Mouse (Mus musculus): ENCODE results near the gene Pla2g4a.

Pla2g4a gene

GRCm38 (mm10) chr1:149960734-149961424 is at the start of gene Pla2g4a:
Gene Pla2g4a (minus strand): TSS chr1:149961290.
- DNase-seq, result no peak

DNA sequence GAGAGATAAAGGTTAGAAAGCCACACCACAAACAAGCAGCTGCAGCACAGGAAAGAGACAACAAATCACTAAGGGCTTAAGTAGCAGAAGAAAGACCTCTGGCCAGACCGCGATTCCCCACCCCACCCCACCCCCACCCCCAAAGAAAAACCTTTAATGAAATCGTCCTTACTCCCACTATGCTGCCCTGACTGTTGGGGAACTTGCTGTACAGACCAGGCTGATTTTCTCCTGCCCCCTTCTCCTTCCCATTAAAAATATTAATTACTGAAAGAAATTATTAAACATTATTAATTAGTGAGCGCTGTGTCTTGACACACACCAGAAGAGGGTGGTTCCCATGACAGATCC is 49.5 kb upstream of the Pla2g4a start:
- DNase-seq, result no peak

DNA sequence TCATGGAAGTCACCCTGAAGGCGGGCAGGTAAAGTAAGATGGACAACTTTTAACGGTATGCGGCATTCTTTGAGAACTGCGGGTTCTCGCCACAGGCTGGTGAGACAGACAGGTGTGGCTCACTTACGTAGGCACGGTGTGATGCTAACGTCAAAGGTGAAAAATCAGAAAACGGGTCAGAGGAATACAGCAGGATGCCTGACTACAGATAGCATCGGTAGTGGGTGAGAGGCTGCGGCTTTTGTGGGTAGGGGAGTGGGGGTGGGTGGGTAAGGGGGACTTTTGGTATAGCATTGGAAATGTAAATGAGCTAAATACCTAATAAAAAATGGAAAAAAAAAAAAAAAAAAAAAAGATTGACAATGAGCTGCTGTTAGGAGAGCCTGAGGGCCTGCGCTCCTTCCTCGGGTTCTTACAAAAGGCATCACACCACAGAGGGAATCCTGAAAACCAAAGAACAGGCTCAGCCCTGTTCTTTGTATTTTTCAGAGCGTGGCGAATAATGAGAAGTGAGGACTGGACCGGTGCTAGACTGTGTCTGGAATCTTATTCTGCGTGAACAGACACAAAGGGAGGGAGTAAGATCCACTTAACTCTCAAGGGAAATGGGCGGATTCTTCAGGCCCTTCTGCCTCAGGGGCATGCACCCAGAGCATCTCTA is 49.0 kb upstream of the Pla2g4a start:
- no peak for DNase-seq

DNA sequence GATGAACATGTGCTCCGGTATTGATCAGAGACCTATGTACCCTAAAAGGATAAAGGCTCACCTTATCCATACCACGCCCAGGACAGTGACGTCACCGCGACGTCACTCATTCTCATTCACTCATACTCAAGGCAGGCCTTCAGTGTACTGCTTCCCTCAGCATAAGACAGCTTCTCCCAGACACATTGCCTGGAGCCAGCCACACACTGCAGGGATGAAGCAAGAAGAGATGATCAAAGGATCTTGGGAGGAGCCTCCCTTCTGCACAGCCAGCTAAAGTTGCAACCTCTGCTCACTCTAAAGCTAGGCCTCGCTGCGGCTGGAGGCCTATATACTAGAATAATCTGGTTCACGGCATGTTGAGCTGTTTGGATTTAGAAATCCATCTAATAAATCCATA is 48.0 kb upstream of the Pla2g4a start:
- DNase-seq, result no peak

DNA sequence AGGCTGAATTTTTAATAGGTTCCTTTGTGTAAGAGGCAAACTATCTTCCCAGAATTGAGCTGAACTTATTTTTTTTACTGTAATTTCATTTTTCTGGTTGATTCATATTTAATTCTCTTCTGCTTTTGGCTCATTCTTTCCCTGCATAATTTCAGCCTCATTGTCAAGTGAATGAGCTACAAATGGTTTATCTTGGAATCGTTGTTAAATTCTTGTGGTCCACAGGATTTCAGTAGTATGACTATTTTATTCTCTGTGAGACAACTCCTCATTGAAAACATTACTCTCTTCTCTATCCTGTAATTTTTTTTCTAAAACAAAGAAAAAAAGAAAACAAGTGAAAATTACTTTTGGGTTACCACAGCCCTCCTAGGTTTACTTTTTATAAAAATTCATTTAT is 14.5 kb upstream of the Pla2g4a start:
- DNase-seq, result no peak

GRCm38 (mm10) chr1:149965826-149966225 is 4.7 kb upstream of the Pla2g4a start:
- DNase-seq, result no peak

DNA sequence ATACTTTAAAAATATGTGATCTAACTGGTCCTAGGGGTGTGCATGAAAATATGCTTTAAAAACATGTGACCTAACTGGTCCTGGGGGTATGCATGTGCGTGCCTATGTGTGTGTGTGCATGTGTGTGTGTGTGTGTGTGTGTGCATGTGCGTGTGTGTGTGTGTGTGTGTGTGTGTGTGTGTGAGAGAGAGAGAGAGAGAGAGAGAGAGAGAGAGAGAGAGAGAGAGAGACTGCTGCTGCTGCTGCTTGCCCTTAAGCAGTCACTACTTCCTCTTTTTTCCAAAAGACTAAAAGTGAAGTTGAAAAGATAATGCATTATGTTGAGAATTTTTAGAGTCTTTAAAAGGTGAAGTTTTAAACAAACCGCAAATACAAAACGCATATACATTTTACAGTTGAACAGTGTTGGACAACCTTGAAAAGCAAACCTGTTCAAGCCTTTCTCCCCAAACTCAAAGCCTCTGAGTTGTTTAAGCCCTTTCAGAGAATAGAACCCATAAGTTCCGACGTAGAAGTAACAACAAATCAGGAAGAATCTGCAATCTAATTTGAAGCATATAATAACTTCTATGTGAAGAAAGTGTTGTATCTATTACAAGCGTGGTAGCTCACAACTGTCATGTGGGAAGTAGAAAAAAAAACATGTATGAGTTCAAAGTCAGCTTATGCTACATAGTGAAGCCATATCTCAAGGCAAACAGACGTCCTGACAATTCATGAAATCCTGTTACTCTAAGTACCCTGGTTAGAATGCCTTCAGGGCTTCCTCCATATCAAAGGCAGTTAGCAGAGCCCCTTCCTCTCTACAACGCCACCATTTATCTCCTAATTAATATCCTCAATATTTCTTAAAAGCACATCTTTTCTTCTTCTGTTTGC is 574 bp upstream of the Pla2g4a start:
- DNase-seq, result no peak

DNA sequence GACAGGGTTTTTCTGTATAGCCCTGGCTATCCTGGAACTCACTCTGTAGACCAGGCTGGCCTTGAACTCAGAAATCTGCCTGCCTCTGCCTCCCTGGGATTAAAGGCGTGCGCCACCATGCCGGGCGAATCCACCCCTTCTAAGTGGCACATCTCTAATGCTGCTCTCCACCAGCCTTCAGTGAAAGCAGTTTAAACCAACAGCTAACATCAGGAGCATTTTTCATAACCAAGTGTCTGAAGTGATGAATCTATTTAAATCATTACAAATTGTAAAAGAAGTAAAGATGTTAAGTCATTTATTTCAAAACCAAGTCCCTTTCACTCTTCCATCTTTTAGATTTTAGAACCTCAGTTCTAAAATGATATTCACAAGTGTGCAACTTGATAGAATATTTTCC is 839 bp downstream of the Pla2g4a start:
- DNase-seq, result no peak

- DNase-seq, result no peak
Measured at GRCm38 (mm10) chr1:149959069-149959468, 2.0 kb downstream of the Pla2g4a start.

- no peak for DNase-seq
Measured at GRCm38 (mm10) chr1:149955482-149955881, 5.6 kb downstream of the Pla2g4a start.

DNA sequence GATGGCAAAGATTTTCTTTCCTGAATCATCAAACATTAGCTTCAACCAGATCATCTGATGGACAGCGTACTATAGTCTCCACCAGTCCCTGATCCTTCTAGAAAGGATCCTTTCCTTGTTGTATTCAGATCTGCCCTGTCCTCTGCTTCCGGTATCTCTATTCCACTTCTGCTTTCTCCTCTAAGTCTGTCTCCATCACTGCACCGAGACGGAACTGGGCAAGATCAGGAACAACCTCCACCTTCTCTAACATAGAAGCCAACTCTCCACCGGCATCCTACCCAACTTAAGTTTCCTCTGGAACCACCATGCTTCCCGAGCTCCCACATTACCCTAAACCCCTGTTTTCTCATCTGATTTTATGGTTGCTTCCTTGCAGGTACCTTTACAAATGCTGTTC is 7.1 kb downstream of the Pla2g4a start:
- DNase-seq, result no peak

DNA sequence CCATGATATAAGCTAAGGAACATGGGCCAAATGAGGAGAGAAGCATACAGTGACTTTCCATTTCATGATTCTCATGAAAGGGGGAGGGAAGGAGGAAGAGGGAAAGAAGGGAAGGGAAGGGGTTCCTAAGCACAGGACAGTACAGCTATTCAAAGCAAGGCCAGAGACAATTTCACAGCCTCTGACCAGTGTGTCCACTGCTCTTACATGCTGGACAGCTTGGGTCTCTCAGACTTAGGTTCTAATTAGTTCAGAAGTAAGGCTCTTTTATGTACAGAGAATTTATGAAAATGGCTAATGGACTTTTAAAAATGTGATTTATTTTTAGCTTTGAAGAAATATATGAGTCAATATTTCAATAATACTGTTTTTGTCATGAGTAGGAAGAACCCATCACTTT is 9.0 kb downstream of the Pla2g4a start:
- DNase-seq, result no peak

- no peak for DNase-seq
Measured at GRCm38 (mm10) chr1:149950656-149951055, 10.4 kb downstream of the Pla2g4a start.

- DNase-seq, result no peak
Measured at GRCm38 (mm10) chr1:149950254-149950653, 10.8 kb downstream of the Pla2g4a start.

DNA sequence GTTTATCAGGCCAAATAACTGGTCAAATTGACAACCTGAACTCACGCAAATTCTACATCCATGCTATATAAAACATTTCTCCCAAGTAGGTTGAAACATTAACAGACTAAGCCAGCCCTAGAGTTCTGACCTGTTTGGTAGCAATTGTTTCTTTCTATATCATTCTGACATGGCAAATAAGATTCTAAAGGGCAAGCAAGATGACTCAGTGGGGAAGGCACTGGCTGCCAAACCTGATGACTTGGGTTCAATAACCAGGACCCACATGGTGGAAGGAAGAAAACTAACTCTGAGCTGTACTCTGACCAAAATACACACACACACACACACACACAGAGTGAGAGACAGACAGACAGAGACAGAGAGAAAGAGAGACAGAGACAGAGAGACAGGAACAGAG is 11.8 kb downstream of the Pla2g4a start:
- no peak for DNase-seq

DNA sequence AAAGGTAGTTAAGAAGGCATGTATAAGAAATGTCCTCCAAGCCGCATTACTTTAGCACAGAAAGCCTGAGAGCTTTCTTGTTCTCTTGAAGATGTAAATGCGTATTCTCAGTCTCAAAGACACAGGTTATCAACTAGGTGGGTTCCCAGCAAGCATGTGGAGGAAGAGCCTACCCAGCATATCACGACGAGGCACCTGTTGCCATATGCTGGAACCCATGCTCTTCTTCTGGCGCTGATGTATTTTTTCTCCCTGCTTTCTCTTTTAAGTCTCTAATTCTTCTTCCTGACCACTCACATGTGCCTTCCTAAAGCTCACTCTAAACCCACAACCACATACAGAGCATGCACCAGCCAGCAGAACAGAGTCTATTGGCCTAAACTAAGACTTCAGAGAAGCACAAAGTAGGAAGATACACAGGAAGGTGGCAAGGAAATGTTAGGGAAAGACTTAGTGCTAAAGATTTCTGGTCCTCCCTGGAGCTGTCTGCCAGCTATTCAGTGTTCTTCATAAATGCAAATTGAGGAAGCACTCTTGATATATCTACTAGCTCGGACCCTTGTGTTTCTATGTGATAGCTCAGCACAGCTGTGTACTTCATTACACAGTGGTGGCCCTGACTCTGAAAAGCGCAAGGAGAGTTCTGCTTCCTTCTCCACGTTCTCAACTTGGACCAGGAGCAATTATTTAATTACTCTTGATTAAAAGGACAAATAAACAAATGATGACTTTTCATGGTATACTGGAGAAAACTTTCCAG is 12.8 kb downstream of the Pla2g4a start:
- DNase-seq, result no peak

DNA sequence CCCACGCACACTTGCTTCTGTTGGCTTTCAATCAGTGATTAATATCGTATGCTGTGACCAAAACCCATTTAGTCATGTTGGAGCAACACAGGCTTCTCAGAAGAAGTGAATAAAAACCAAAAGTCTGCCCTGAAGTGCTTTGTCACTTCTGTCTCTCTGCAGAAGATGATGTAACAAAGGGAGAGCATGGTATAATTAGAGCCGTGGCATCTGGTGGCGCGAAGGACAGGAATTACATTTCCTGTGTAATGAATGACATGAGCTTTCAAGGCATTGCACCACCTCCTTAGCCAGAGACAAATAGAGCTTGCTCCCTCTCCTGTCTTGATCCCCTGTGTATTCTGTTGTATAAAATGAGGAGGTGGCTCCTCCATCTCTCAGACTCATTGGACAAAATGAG is 14.1 kb downstream of the Pla2g4a start:
- no peak for DNase-seq

DNA sequence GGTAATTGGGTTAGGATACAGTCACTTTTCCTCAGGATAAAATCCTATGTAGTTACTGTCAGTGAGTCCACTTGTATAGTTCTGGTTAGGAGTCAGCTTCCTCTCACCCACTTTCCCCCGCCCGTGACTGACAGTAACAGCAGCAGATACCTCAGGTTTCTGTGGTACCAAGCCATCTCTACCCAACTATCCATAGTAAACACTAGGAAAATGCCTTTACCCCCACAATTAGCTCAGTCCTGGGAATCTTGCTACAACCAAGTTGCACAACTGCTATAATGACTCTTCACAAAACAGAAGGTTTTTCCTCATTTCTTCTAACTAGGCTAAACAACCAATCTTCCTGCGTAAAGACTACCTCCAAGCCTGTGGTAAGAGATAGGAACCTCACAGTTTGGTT is 14.7 kb downstream of the Pla2g4a start:
- no peak for DNase-seq

GRCm38 (mm10) chr1:149943611-149944010 is 17.5 kb downstream of the Pla2g4a start:
- no peak for DNase-seq

DNA sequence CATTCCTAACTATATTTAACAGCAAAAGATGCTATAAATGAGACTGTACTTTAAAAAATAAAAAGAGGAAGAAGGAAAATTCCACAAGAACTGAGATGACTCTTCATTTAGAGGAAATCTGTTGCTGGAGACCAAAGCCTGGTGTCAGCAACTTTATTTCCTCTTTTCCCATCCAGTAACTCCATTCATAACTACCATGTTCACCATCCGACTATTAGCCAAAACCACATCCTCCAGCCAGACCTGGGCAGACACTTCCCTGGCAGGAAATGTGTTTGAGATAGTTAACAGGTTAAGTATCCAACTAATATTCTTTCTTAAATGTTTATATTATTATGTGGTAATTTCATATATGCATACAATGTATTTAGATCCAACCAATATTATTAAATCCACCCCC is 20.8 kb downstream of the Pla2g4a start:
- DNase-seq, result no peak

GRCm38 (mm10) chr1:149939261-149940032 is 21.6 kb downstream of the Pla2g4a start:
- no peak for DNase-seq

- DNase-seq, result no peak
Measured at GRCm38 (mm10) chr1:149937825-149938224, 23.3 kb downstream of the Pla2g4a start.
